Mouse (Mus musculus): ENCODE results near the gene Fam227a. TPM values are rescaled to one million over a fixed set of nuclear protein-coding genes. Genes with fewer than 3 reads are reported as not detected.

Gene Fam227a
- polyA plus RNA-seq, 1 experiment from 2014 or later, result 1.6 TPM

DNA sequence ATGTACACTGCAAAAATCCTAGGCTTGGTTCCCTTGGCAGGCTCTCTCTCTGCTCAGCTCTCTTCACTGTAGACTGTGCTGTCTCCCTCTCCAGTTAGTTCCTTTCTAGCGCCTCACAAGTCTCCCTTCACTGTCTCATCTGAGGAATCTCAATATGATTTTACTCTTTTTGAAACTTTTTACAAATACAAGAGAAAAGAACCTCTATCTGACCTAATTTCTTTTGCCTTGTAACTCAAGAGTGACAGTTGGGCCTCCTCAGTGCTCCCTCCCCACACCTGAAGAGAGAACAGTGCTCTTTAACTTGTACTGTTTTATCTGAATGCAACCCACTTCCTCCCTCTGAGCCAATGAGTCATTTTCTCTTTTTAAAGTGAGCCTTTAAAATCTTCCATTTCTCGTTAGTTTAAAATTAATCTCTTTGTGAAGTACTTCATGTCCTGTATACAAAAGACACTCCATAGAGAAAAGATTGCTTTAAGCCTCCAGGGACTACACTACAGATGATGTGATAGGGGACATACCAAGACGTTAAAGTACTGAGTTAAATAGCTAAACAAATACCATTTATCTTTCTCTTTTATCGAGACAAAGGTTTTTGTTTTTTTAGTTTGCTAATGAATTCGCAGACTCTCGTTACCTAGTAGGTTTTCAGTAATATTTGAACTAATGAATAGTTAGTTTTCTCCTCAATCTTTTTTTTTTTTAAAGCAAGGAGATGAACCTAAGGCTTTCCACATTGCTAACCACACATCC lies 80.9 kb downstream of the Fam227a start:
- Histone ChIP-seq H3K27ac (ENCODE audit: low read depth, low read length) (no peak overlapping the region), H3K9ac (ENCODE audit: low read depth, low read length) (no peak overlapping the region), H3K36me3 (ENCODE audit: control insufficient read depth, insufficient read depth, low read length) (no peaks in the 10 kb centered on the region), H3K4me1 (ENCODE audit: control insufficient read depth, insufficient read depth, low read length) (no peaks in the 10 kb centered on the region), H3K9me3 (ENCODE audit: control insufficient read depth, low read length) (no peaks in the 10 kb centered on the region), H3K4me3 (ENCODE audit: low read length) (no peak overlapping the region), H3K4me2 (replicated peaks; ENCODE audit: low read depth, low read length) (no peak overlapping the region), H3K27me3 (ENCODE audit: control insufficient read depth, insufficient read depth, low read length) (no peaks in the 10 kb centered on the region)
- ATAC-seq (ENCODE audit: low FRiP score, low TSS enrichment), result no peak
- WGBS, result 72% methylated on average over 6 of the region's 6 CpGs

DNA sequence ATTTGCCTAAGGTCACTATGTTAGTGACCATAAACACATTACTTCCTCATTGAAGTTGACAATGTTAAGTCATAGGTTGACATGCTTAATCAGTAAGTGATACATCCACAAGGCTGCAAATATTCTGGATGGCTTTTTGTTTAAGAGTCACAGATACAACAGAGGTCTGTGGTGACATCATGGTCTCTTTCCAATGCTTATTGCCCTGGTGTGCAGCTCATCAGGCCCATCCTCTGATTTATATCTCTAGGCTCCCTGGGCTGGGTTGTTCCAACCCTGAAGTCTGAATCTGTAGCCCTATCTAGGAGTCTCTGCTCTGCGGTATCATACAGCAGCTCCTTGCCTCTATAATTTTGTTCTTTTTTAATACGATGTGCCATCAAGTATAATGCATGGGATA lies 81.8 kb downstream of the Fam227a start:
- ATAC-seq (ENCODE audit: low FRiP score, low TSS enrichment), result no peak
- no peak overlapping the region for H3K4me3 ChIP-seq (ENCODE audit: low read length)
- no peaks in the 10 kb centered on the region for H3K27me3 ChIP-seq (ENCODE audit: control insufficient read depth, insufficient read depth, low read length)
- H3K4me1 ChIP-seq (ENCODE audit: control insufficient read depth, insufficient read depth, low read length), result no peaks in the 10 kb centered on the region
- H3K36me3 ChIP-seq (ENCODE audit: control insufficient read depth, insufficient read depth, low read length), result no peaks in the 10 kb centered on the region
- H3K9ac ChIP-seq (ENCODE audit: low read depth, low read length), result no peak overlapping the region
- H3K4me2 ChIP-seq (replicated peaks; ENCODE audit: low read depth, low read length), result no peak overlapping the region
- no peak overlapping the region for H3K27ac ChIP-seq (ENCODE audit: low read depth, low read length)
- no peaks in the 10 kb centered on the region for H3K9me3 ChIP-seq (ENCODE audit: control insufficient read depth, low read length)
- WGBS, result 93% methylated on average over 2 of the region's 2 CpGs

DNA sequence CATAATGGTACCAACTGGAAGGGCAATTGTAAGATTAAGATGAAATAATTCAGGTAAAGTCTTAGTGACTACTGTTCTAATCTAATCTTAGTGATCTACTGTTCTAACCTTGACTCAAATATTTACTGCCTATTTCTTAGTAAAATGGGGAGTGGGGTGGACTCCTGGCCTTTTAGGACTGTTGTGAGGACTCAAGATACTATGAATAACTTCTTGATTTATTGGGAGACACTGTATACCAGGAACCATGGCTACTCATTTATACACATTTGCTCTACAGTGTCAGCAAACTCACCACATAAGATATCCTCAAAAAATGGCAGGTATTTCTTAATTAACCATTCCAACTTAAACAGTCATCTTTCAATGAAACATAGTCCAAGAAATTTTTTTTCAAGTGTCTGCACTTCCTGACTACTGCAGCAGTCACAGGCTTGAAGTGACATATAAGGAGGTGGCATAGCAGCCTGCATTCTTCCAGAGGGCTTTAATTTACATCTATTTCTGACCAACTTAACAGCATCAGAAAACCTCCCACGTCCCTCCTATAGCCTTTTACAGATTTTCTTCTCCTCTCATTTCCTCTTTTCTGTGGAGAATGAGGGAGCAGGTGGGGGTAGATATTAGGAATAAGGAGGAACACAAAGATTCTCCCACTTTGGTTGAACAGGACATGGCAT lies 83.1 kb downstream of the Fam227a start:
- no peak for ATAC-seq (ENCODE audit: low FRiP score, low TSS enrichment)
- 73% methylated on average over 1 of the region's 1 CpGs for WGBS

DNA sequence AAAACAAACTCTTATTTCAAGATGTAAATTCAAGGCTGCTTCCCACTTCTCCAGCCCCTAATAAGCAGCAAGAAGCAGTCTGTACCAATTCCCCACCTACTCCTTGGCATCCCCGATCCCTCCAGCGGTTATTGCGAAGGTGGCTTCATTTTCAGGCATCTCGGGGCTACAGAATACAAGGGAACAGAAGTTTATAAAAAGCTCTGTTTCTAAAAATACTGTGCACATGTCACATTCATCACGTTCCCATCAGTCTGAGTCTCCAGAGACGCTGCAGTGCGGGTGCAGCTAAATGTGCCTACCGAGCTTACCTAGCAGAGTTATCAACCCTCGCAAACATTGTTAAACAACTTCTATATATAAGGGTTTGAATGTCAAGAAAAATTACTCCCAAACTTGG lies 96.3 kb downstream of the Fam227a start:
- no peak overlapping the region for H3K9ac ChIP-seq (ENCODE audit: low read depth, low read length)
- H3K4me3 ChIP-seq (ENCODE audit: low read length), result no peak overlapping the region
- no peaks in the 10 kb centered on the region for H3K27me3 ChIP-seq (ENCODE audit: control insufficient read depth, insufficient read depth, low read length)
- WGBS, result 86% methylated on average over 9 of the region's 9 CpGs
- no peak for ATAC-seq (ENCODE audit: low FRiP score, low TSS enrichment)
- no peak overlapping the region for H3K27ac ChIP-seq (ENCODE audit: low read depth, low read length)
- H3K36me3 ChIP-seq (ENCODE audit: control insufficient read depth, insufficient read depth, low read length), result no peaks in the 10 kb centered on the region
- no peaks in the 10 kb centered on the region for H3K4me1 ChIP-seq (ENCODE audit: control insufficient read depth, insufficient read depth, low read length)
- H3K9me3 ChIP-seq (ENCODE audit: control insufficient read depth, low read length), result no peaks in the 10 kb centered on the region
- H3K4me2 ChIP-seq (replicated peaks; ENCODE audit: low read depth, low read length), result no peak overlapping the region

More for the DNA sequence above, 83.1 kb downstream of the Fam227a start:
- Histone ChIP-seq H3K9me3 (ENCODE audit: control insufficient read depth, low read length) (no peaks in the 10 kb centered on the region), H3K27me3 (ENCODE audit: control insufficient read depth, insufficient read depth, low read length) (no peaks in the 10 kb centered on the region), H3K4me3 (ENCODE audit: low read length) (no peak overlapping the region), H3K4me1 (ENCODE audit: control insufficient read depth, insufficient read depth, low read length) (no peaks in the 10 kb centered on the region), H3K36me3 (ENCODE audit: control insufficient read depth, insufficient read depth, low read length) (no peaks in the 10 kb centered on the region), H3K9ac (ENCODE audit: low read depth, low read length) (no peak overlapping the region), H3K4me2 (replicated peaks; ENCODE audit: low read depth, low read length) (no peak overlapping the region), H3K27ac (ENCODE audit: low read depth, low read length) (no peak overlapping the region)

DNA sequence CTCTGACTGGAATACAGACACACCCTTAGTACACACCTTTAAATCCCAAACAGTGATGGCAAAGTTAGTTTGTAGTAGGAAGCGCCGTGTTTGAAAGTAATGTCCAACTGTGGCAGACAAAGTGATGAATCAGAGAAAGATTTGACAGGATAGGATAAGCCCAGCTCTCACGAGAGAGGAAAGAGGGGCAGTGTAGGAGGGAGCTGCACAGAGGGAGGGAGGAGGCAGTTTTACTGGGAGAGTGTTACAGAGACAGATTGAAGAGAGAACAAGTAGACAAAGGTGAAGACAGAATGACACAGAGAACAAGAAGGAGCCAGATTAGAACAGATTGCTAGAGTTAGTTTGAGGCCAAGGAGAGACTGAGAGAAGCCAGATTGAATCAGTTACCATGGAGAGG lies 99.1 kb downstream of the Fam227a start:
- H3K9ac ChIP-seq (ENCODE audit: low read depth, low read length), result no peak overlapping the region
- WGBS, result 69% methylated on average over 3 of the region's 3 CpGs
- ATAC-seq (ENCODE audit: low FRiP score, low TSS enrichment), result no peak
- no peaks in the 10 kb centered on the region for H3K36me3 ChIP-seq (ENCODE audit: control insufficient read depth, insufficient read depth, low read length)
- H3K9me3 ChIP-seq (ENCODE audit: control insufficient read depth, low read length), result no peaks in the 10 kb centered on the region
- H3K4me2 ChIP-seq (replicated peaks; ENCODE audit: low read depth, low read length), result no peak overlapping the region
- H3K4me1 ChIP-seq (ENCODE audit: control insufficient read depth, insufficient read depth, low read length), result no peaks in the 10 kb centered on the region
- no peaks in the 10 kb centered on the region for H3K27me3 ChIP-seq (ENCODE audit: control insufficient read depth, insufficient read depth, low read length)
- no peak overlapping the region for H3K27ac ChIP-seq (ENCODE audit: low read depth, low read length)
- no peak overlapping the region for H3K4me3 ChIP-seq (ENCODE audit: low read length)

Small RNA genes within 50 kb of the gene (microRNA-seq; reads per million reads assigned to microRNA genes)
- not detected for gene Gm27903

Other genes with a start within 250 kb of the Fam227a start
- gene Csnk1e, start 203.4 kb downstream of the Fam227a start, polyA plus RNA-seq (2014; fragmentation: Nextera tagmentation; extraction: Ambion mirVana), result 88.8 and 107 TPM in 2 replicates
- 0.23 TPM in 1 of 2 replicates, not detected in the other for gene Kcnj4, start 153.7 kb downstream of the Fam227a start, polyA plus RNA-seq (2014; fragmentation: Nextera tagmentation; extraction: Ambion mirVana)
- 38.2 and 40.1 TPM in 2 replicates for gene Kdelr3, start 142.5 kb downstream of the Fam227a start, polyA plus RNA-seq (2014; fragmentation: Nextera tagmentation; extraction: Ambion mirVana)
- gene Ddx17, start 112.2 kb downstream of the Fam227a start, polyA plus RNA-seq (2014; fragmentation: Nextera tagmentation; extraction: Ambion mirVana), result 84.7 and 93.8 TPM in 2 replicates
- 1.4 and 2.0 TPM in 2 replicates for gene Dmc1, start 53.8 kb downstream of the Fam227a start, polyA plus RNA-seq (2014; fragmentation: Nextera tagmentation; extraction: Ambion mirVana)
- 52.4 and 56.0 TPM in 2 replicates for gene Cby1, start 243 bp upstream of the Fam227a start, polyA plus RNA-seq (2014; fragmentation: Nextera tagmentation; extraction: Ambion mirVana)
- 274 and 346 TPM in 2 replicates for gene Tomm22, start 11.9 kb upstream of the Fam227a start, polyA plus RNA-seq (2014; fragmentation: Nextera tagmentation; extraction: Ambion mirVana)
- 11.9 and 13.0 TPM in 2 replicates for gene Josd1, start 29.0 kb upstream of the Fam227a start, polyA plus RNA-seq (2014; fragmentation: Nextera tagmentation; extraction: Ambion mirVana)
- gene Gtpbp1, start 31.9 kb upstream of the Fam227a start, polyA plus RNA-seq (2014; fragmentation: Nextera tagmentation; extraction: Ambion mirVana), result 20.3 and 31.6 TPM in 2 replicates
- 5.1 and 6.9 TPM in 2 replicates for gene Sun2, start 83.6 kb upstream of the Fam227a start, polyA plus RNA-seq (2014; fragmentation: Nextera tagmentation; extraction: Ambion mirVana)
- 60.1 and 61.6 TPM in 2 replicates for gene Dnal4, start 118.9 kb upstream of the Fam227a start, polyA plus RNA-seq (2014; fragmentation: Nextera tagmentation; extraction: Ambion mirVana)
- gene Nptxr, start 145.8 kb upstream of the Fam227a start, polyA plus RNA-seq (2014; fragmentation: Nextera tagmentation; extraction: Ambion mirVana), result 0.50 and 1.8 TPM in 2 replicates
- gene Npcd, start 175.3 kb upstream of the Fam227a start, polyA plus RNA-seq (2014; fragmentation: Nextera tagmentation; extraction: Ambion mirVana), result 0.22 TPM in 1 of 2 replicates, not detected in the other
- gene Cbx6, start 175.7 kb upstream of the Fam227a start, polyA plus RNA-seq (2014; fragmentation: Nextera tagmentation; extraction: Ambion mirVana), result 22.4 and 28.6 TPM in 2 replicates
- gene Apobec3, start 232.7 kb upstream of the Fam227a start, polyA plus RNA-seq (2014; fragmentation: Nextera tagmentation; extraction: Ambion mirVana), result 20.3 and 25.3 TPM in 2 replicates

Data from kidney, embryonic 14.5 days (tissue).